Mouse (Mus musculus): ENCODE results near the gene Ifng. TPM values are rescaled to one million over a fixed set of nuclear protein-coding genes. Genes with fewer than 3 reads are reported as not detected.

Gene Ifng
- total RNA-seq, 4 experiments from 2014 or later: 0.80 TPM; not detected in 3

DNA sequence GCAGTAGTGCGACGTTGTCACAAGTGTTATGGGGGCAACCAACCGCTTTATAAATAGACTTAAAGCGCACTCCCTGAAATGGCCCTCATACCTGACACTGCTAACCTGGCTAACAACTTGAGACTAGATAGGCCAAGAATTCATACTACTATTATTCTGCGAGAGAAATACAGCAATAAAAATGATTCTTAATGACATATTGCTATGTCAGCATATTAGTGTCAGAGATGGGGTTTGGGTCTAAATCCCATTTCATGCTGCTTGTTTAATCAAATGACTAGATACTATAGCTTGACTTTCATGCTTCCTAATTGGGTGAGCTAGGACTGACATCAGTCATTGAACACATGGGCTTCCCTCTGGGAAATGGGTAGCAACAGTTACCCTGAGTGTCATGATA lies 39.3 kb downstream of the Ifng start:
- no peak for DNase-seq

GRCm38 (mm10) chr10:118480793-118481192 lies 39.9 kb downstream of the Ifng start:
- no peak for DNase-seq

GRCm38 (mm10) chr10:118494109-118494508 lies 53.3 kb downstream of the Ifng start:
- DNase-seq: no peak

DNA sequence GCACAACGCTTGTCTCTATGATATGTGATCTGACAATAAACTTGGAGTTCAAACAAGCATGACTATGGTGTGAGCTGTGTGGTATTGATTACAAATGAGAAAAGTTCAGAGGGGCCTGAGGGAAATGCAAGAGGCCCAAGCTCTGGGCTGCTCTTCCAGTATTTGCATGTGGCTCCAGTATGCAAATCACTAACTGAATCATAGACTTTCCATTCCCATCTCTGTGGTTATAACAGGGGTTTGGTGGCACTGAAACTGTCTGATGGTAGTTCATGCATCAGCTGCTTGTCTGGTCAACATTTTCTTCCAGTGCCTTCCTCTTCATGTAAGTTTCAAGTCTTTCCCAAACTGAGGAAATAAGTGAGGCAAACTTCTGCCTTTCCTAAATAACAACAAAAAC lies 54.5 kb downstream of the Ifng start:
- DNase-seq: no peak

Other genes with a start within 250 kb of the Ifng start
- gene Il22, start 236.1 kb upstream of the Ifng start, total RNA-seq (2022): not detected
- under 1 TPM; 0.42 to 0.65 (median 0.46) TPM for gene Gm32717, start 200.3 kb upstream of the Ifng start, total RNA-seq (2022)
- gene Gm32802, start 182.4 kb upstream of the Ifng start, total RNA-seq (2022): under 1 TPM; 0.42 to 0.65 (median 0.46) TPM
- gene Iltifb, start 146.0 kb upstream of the Ifng start, total RNA-seq (2022): not detected
- not detected for gene Gm9040, start 114.1 kb upstream of the Ifng start, total RNA-seq (2022)
- gene Gm9044, start 108.6 kb upstream of the Ifng start, total RNA-seq (2022): not detected
- gene Gm9045, start 103.2 kb upstream of the Ifng start, total RNA-seq (2022): under 1 TPM in 1 of 4 experiments, not detected in 3; 0.15 TPM
- not detected for gene Gm9046, start 97.8 kb upstream of the Ifng start, total RNA-seq (2022)
- not detected for gene Gm9048, start 92.4 kb upstream of the Ifng start, total RNA-seq (2022)
- gene Gm9049, start 86.9 kb upstream of the Ifng start, total RNA-seq (2022): under 1 TPM in 1 of 4 experiments, not detected in 3; 0.15 TPM

All from adrenal gland, adult 8-10 months (tissue).